Mouse (Mus musculus): ENCODE measurements around the gene Auts2. TPM values are rescaled to one million over a fixed set of nuclear protein-coding genes. Genes with fewer than 3 reads are reported as not detected.

Gene Auts2
- polyA plus RNA-seq, 1 experiment from 2014 or later: 90.6 TPM

- Histone ChIP-seq H3K36me3 (no peaks in the 10 kb centered on the region), H3K9me3 (replicated peaks) (no peaks in the 10 kb centered on the region), H3K27ac (peak overlapping the region; percentile 41), H3K27me3 (no peaks in the 10 kb centered on the region), H3K4me1 (peaks cover 41% of the 10 kb centered on the region), H3K4me3 (no peak overlapping the region), H3K9ac (no peak overlapping the region), H3K4me2 (replicated peaks) (no peak overlapping the region)
- WGBS: 63% methylated on average over 14 of the region's 14 CpGs
- no peak for ATAC-seq (ENCODE audit: low FRiP score)
These were observed 762.1 kb downstream of the Auts2 start for GRCm38 (mm10) chr5:131781063-131781462.

DNA sequence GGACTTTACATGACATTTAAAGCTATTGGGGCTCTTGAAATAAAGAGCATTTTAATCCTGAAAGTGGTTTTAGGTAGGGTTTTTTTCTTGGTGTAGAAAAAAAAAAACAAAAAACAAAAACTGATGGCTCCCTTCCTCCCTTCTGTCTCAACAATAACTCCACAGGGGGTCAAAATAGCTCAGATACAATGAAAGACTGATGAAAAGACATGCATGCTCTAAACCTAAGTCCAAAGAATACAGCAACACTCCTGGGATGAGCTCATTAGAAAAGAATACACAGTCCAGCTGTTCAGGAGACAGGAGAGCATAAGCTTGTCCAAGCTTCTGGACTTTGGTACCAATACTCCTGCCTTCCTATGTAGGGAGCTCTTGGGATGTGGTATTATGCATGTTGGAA is 764.0 kb downstream of the Auts2 start:
- Histone ChIP-seq H3K36me3 (no peaks in the 10 kb centered on the region), H3K9ac (no peak overlapping the region), H3K4me3 (no peak overlapping the region), H3K27ac (no peak overlapping the region), H3K27me3 (no peaks in the 10 kb centered on the region), H3K4me2 (replicated peaks) (no peak overlapping the region), H3K9me3 (replicated peaks) (no peaks in the 10 kb centered on the region), H3K4me1 (peaks cover 60% of the 10 kb centered on the region)
- no peak for ATAC-seq (ENCODE audit: low FRiP score)

DNA sequence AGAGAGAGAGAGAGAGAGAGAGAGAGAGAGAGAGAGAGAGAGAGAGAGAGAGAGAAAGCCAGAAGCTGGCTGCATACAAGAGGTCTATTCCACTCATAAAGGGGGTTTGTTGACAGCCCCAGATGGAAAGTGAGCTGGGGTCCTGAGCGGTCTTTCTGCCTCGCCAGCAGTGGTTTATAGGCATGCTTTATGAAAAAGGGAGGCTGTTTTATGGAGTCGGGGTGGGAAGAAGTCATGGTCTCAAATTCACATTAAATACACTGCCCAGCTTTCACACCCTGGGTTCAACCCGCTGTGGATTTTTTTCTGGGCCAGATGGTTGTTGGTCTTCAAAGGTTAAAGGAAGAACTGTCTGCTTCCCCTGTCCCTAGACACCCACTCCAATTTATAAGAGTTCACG is 767.5 kb downstream of the Auts2 start:
- H3K27me3 ChIP-seq: no peaks in the 10 kb centered on the region
- H3K36me3 ChIP-seq: no peaks in the 10 kb centered on the region
- peak; percentile 44 for ATAC-seq (ENCODE audit: low FRiP score)
- no peak overlapping the region for H3K9ac ChIP-seq
- no peak overlapping the region for H3K4me3 ChIP-seq
- H3K27ac ChIP-seq: peak overlapping the region; percentile 84
- H3K4me1 ChIP-seq: peaks cover 46% of the 10 kb centered on the region
- H3K9me3 ChIP-seq (replicated peaks): no peaks in the 10 kb centered on the region
- WGBS: 45% methylated on average over 5 of the region's 5 CpGs
- peak overlapping the region; percentile 27 for H3K4me2 ChIP-seq (replicated peaks)

DNA sequence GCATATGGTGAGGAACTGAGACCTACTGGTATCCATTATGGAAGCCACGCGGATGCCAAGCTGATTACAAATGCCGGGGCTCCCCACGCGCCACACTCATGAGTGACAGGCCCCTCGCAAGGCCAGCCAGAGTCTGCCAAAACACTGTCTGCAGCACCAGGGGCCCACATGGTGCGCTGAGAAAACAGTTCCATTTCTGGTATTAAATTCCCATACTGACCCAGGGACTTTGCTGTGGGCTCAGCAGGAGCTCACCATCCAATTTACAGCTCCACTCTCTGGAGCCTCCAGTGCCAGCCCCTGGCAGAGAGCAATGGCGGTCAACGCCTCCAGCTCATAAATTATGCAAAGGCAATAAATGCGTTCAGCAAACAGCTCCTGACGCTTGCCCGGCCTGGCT is 767.9 kb downstream of the Auts2 start:
- H3K36me3 ChIP-seq: no peaks in the 10 kb centered on the region
- H3K27ac ChIP-seq: peak overlapping the region; percentile 84
- no peak overlapping the region for H3K9ac ChIP-seq
- peaks cover 44% of the 10 kb centered on the region for H3K4me1 ChIP-seq
- H3K27me3 ChIP-seq: no peaks in the 10 kb centered on the region
- 18% methylated on average over 12 of the region's 12 CpGs for WGBS
- peak; percentile 86 for ATAC-seq (ENCODE audit: low FRiP score)
- no peak overlapping the region for H3K4me3 ChIP-seq
- H3K4me2 ChIP-seq (replicated peaks): peak overlapping the region; percentile 27
- H3K9me3 ChIP-seq (replicated peaks): no peaks in the 10 kb centered on the region

DNA sequence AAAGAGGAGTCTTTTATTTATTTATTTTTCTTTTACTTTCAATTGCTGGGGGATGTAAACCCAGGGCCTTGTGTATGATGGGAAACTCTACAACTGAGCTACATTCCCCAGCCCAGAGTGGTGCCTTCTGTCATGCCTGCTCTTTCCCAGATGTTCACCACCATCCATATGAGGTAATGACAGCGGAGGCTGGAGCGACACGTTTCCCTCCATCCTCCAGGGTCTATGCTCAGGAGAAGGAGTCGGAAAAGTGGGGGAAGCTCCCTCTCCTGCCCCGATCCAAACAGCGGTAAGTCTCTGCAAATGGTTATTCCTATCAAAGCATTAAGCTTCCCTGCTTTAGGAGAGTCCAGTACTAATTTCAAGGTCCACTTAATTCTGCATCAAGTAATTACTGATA is 768.4 kb downstream of the Auts2 start:
- 54% methylated on average over 6 of the region's 6 CpGs for WGBS
- H3K4me1 ChIP-seq: peaks cover 48% of the 10 kb centered on the region
- H3K27ac ChIP-seq: peak overlapping the region; percentile 84
- peak; percentile 39 for ATAC-seq (ENCODE audit: low FRiP score)
- no peak overlapping the region for H3K9ac ChIP-seq
- H3K4me3 ChIP-seq: no peak overlapping the region
- H3K9me3 ChIP-seq (replicated peaks): no peaks in the 10 kb centered on the region
- no peaks in the 10 kb centered on the region for H3K27me3 ChIP-seq
- H3K4me2 ChIP-seq (replicated peaks): no peak overlapping the region
- H3K36me3 ChIP-seq: no peaks in the 10 kb centered on the region

- Histone ChIP-seq H3K4me2 (replicated peaks) (no peak overlapping the region), H3K27me3 (no peaks in the 10 kb centered on the region), H3K27ac (no peak overlapping the region), H3K4me3 (no peak overlapping the region), H3K9me3 (replicated peaks) (no peaks in the 10 kb centered on the region), H3K36me3 (no peaks in the 10 kb centered on the region), H3K9ac (no peak overlapping the region), H3K4me1 (peaks cover 62% of the 10 kb centered on the region)
- WGBS: 86% methylated on average over 1 of the region's 1 CpGs
- no peak for ATAC-seq (ENCODE audit: low FRiP score)
These were observed 770.5 kb downstream of the Auts2 start for GRCm38 (mm10) chr5:131772616-131773015.

- Histone ChIP-seq H3K27ac (peak overlapping the region; percentile 68), H3K36me3 (no peaks in the 10 kb centered on the region), H3K4me2 (replicated peaks) (0 out of 2 replicates have a peak overlapping the region, but pooled peaks have one; percentile 17), H3K9ac (no peak overlapping the region), H3K4me3 (no peak overlapping the region), H3K27me3 (no peaks in the 10 kb centered on the region), H3K9me3 (replicated peaks) (no peaks in the 10 kb centered on the region), H3K4me1 (peaks cover 40% of the 10 kb centered on the region)
- ATAC-seq (ENCODE audit: low FRiP score): peak; percentile 86
- WGBS: 23% methylated on average over 11 of the region's 11 CpGs
These were observed 773.9 kb downstream of the Auts2 start for GRCm38 (mm10) chr5:131769273-131769672.

GRCm38 (mm10) chr5:131767699-131768264 is 775.4 kb downstream of the Auts2 start:
- no peak for ATAC-seq (ENCODE audit: low FRiP score)
- Histone ChIP-seq H3K4me2 (replicated peaks) (no peak overlapping the region), H3K4me3 (no peak overlapping the region), H3K36me3 (no peaks in the 10 kb centered on the region), H3K4me1 (peaks cover 36% of the 10 kb centered on the region), H3K9me3 (replicated peaks) (no peaks in the 10 kb centered on the region), H3K27me3 (no peaks in the 10 kb centered on the region), H3K9ac (0 out of 2 replicates have a peak overlapping the region, but pooled peaks have one; percentile 8), H3K27ac (peak overlapping the region; percentile 68)
- 56% methylated on average over 12 of the region's 12 CpGs for WGBS

- Histone ChIP-seq H3K4me1 (peaks cover 36% of the 10 kb centered on the region), H3K9me3 (replicated peaks) (no peaks in the 10 kb centered on the region), H3K27ac (peak overlapping the region; percentile 23; the same call in 1 of the 2 replicates), H3K36me3 (no peaks in the 10 kb centered on the region), H3K4me2 (replicated peaks) (no peak overlapping the region), H3K9ac (no peak overlapping the region), H3K27me3 (no peaks in the 10 kb centered on the region), H3K4me3 (no peak overlapping the region)
- ATAC-seq (ENCODE audit: low FRiP score): no peak
- 72% methylated on average over 9 of the region's 9 CpGs for WGBS
These were observed 776.0 kb downstream of the Auts2 start for GRCm38 (mm10) chr5:131767176-131767575.

- 70% methylated on average over 13 of the region's 13 CpGs for WGBS
- Histone ChIP-seq H3K27ac (peak overlapping the region; percentile 60), H3K4me1 (peaks cover 10% of the 10 kb centered on the region), H3K4me3 (no peak overlapping the region), H3K36me3 (no peaks in the 10 kb centered on the region), H3K9ac (no peak overlapping the region), H3K9me3 (replicated peaks) (no peaks in the 10 kb centered on the region), H3K27me3 (no peaks in the 10 kb centered on the region), H3K4me2 (replicated peaks) (no peak overlapping the region)
- peak; percentile 48; the same call in 1 of the 2 replicates for ATAC-seq (ENCODE audit: low FRiP score)
These were observed 783.7 kb downstream of the Auts2 start for GRCm38 (mm10) chr5:131759432-131759831.

DNA sequence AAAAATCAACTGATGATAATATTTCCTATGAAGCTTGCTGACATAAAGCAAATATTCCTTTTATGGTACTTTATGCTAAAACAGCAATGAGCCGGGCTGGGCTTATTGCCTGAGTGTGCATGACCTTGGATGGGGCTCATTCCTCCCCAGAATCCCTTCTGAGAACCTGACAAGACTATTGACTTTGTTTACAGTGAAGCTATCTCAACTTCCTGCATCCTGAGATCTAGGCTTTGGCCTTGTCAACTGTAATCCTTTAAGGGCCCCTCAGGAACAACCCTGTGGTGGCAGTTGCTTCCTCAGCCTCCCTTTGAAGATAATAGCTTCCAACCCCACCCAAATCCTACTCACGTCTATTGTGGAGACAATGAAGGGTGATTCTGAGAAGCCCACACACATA is 792.8 kb downstream of the Auts2 start:
- no peak overlapping the region for H3K4me2 ChIP-seq (replicated peaks)
- no peak overlapping the region for H3K4me3 ChIP-seq
- no peak overlapping the region for H3K27ac ChIP-seq
- H3K36me3 ChIP-seq: no peaks in the 10 kb centered on the region
- no peak overlapping the region for H3K9ac ChIP-seq
- no peak for ATAC-seq (ENCODE audit: low FRiP score)
- 70% methylated on average over 2 of the region's 2 CpGs for WGBS
- H3K27me3 ChIP-seq: no peaks in the 10 kb centered on the region
- no peaks in the 10 kb centered on the region for H3K9me3 ChIP-seq (replicated peaks)
- peaks cover 11% of the 10 kb centered on the region for H3K4me1 ChIP-seq

DNA sequence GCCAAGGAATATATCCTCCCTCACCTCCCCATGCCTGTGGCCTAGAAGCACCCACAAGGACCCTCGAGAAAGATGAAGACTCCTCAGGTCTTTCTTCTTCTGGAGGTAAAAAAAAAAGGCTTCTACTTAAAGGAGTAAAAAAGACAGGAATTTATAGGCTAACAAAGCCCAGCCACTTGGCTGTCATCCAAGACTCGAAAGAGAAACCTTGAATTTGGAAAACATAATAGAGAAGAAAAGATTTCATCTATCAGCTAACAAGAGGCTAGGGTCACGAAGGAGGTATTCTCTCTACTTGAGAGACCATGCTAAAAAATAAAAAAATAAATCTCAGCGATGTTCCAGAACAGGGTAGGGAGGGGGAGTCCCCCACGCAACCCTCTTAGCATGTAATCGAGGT is 793.9 kb downstream of the Auts2 start:
- H3K9me3 ChIP-seq (replicated peaks): no peaks in the 10 kb centered on the region
- 0 out of 2 replicates have a peak overlapping the region, but pooled peaks have one; percentile 12 for H3K27ac ChIP-seq
- H3K4me3 ChIP-seq: no peak overlapping the region
- H3K4me2 ChIP-seq (replicated peaks): no peak overlapping the region
- ATAC-seq (ENCODE audit: low FRiP score): no peak
- no peaks in the 10 kb centered on the region for H3K36me3 ChIP-seq
- H3K27me3 ChIP-seq: no peaks in the 10 kb centered on the region
- WGBS: 58% methylated on average over 6 of the region's 6 CpGs
- no peak overlapping the region for H3K9ac ChIP-seq
- H3K4me1 ChIP-seq: peaks cover 11% of the 10 kb centered on the region

GRCm38 (mm10) chr5:131743069-131743468 is 800.1 kb downstream of the Auts2 start:
- Histone ChIP-seq H3K36me3 (no peaks in the 10 kb centered on the region), H3K4me3 (no peak overlapping the region), H3K4me2 (replicated peaks) (no peak overlapping the region), H3K9ac (no peak overlapping the region), H3K27ac (no peak overlapping the region), H3K4me1 (peaks cover 7% of the 10 kb centered on the region; the same call in 1 of the 2 replicates), H3K27me3 (no peaks in the 10 kb centered on the region), H3K9me3 (replicated peaks) (no peaks in the 10 kb centered on the region)
- ATAC-seq (ENCODE audit: low FRiP score): no peak
- 51% methylated on average over 8 of the region's 8 CpGs for WGBS
